Mouse (Mus musculus) liver, embryonic 14.5 days (tissue): Measurements from ENCODE around the gene Lactbl1.

Experiments used
- CTCF ChIP-seq: IDR thresholded peaks from 2 replicates; pipeline ENCODE4 v1.5.1; 2016; ENCODE audit warnings: antibody characterized with exemption, low read depth, control low read depth
- EP300 ChIP-seq: IDR thresholded peaks from 2 replicates; pipeline ENCODE4 v1.6.1; 2016; ENCODE audit warnings: antibody characterized with exemption, low read depth

GRCm38 (mm10) chr4:136637563-136638229 lies 15.3 kb downstream of the Lactbl1 start:
- TF ChIP-seq CTCF (no peak), EP300 (no peak)
